Mouse (Mus musculus) kidney, postnatal 14 days (tissue): Measurements from ENCODE around the gene Thap2.

Source experiments
- DNase-seq: peaks from one replicate; pipeline ENCODE4 v3.0.0; 2022; ENCODE audit warnings: mixed read lengths

Gene Thap2

DNA sequence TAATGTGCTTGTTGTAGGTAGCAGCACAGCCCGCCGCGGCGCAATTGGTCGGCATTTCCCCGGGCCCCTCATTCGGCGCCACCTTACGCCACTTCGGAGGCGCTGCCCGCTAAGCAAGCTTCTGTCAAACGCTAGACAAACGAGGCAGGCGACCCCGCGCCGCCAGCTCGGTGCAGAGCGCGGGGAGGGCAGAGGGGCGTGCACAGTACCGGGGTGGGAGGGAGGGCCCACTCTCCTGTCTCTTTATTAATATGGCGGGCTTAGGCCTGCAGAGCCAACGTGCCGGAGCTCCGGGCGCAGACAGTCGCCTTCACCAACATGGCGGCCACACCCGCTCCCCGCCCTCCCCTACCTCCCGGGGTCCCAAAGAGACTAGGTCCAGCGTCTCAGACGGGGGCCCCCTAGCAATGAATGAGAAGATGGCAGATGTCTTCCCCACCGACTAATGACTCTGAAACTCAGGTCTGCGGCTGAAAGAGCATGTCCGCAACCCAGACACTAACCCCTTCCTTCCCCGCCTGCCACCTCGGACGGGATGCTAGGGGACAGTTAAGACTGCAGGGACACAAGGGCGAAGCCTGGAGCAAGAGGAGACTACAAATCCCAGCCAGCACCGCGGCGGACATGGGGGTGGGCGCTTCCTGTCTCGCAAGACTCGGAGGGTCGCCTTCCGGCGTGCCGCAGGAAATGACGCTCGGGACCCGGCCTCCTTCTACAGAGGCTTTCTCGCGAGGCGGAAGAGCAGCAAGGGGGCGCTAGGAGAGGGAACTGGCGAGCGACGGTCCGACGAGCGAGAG is at the start of gene Thap2, which contains the start of gene Zfc3h1:
Thap2 (minus strand) TSS at position 223 of the 797 bp plus-strand sequence.
Zfc3h1 (plus strand) TSS at position 739 of the 797 bp plus-strand sequence.
- DNase-seq = peak; percentile 99

DNA sequence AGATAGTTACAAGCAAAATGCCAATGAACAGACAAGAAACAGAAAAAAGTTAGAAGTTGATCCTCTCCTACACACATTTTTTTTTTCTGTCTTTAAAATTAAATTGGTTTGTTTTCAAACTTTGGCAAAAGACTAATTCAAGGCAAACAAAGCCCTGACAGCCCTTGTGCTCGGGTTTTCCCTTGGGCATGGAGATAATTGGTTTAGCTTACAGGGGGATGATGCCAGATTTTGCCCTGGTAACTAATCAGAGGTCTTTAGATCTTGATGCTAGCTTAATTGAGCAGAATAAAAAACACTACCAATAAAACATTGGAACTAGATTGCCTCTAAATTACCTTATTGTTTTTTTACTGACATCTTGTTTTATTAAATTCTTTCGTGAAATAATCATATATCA is 41.1 kb upstream of the Thap2 start:
- DNase-seq = no peak

- no peak for DNase-seq
These were observed 37.7 kb upstream of the Thap2 start for GRCm38 (mm10) chr10:115421976-115422375.

DNA sequence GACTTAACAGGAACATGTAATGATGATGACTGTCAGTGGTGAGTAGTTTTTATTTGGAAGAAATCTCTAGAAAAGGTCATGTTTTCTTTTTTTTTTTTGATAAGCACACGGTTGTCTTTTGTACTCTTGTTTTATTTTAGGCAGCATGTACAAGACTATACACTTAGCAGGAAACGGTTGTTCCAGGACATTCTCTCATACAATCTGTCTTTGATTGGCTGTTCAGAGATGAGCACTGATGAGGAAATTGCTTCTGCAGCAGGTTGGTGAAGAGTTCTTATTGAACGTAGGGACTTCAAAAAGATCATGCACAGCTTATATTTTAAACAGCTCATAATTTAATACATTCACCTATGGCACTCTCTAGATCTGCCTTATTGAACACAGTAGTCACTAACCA is 29.8 kb upstream of the Thap2 start:
- no peak for DNase-seq

- no peak for DNase-seq
These were observed 29.3 kb upstream of the Thap2 start for GRCm38 (mm10) chr10:115413496-115413895.

DNA sequence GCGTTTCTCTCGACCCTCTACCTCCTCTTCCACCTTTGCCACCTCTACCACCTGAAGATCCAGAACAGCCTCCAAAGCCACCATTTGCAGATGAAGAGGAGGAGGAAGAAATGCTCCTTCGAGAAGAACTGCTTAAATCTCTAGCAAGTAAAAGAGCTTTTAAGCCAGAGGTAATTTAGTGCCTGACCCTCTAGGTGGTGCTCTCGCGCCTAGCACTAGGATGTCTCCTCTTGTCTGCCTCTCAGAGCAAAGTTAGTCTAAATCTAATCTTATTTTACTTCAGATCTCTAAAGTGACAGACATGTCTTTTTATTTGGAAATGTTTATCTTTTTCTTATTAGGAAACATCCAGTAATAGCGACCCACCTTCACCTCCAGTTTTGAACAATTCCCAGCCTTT is 22.1 kb upstream of the Thap2 start:
- peak; percentile 59 for DNase-seq

GRCm38 (mm10) chr10:115391896-115392295 is 7.7 kb upstream of the Thap2 start:
- DNase-seq = no peak

- DNase-seq = no peak
These were observed 6.8 kb upstream of the Thap2 start for GRCm38 (mm10) chr10:115391076-115391475.

DNA sequence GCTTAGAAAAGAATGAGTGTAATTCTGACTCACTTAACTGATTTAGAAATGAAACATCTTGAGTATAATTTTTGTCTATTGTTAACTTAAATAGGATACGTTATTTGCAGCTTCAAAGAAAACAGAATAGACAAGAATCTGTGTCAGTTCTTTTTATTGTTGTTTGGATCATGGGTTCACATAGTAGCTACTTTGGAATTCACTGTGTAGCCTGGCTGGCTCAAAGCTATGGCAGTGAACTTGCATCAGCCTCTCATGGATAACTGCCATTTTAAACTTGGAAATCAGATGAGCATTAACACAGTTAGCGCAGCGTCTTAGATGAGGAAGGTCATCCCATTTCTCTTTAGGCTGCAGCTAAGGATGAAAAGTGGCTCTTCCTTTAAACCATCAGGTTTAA is 3.6 kb upstream of the Thap2 start:
- DNase-seq = no peak

DNA sequence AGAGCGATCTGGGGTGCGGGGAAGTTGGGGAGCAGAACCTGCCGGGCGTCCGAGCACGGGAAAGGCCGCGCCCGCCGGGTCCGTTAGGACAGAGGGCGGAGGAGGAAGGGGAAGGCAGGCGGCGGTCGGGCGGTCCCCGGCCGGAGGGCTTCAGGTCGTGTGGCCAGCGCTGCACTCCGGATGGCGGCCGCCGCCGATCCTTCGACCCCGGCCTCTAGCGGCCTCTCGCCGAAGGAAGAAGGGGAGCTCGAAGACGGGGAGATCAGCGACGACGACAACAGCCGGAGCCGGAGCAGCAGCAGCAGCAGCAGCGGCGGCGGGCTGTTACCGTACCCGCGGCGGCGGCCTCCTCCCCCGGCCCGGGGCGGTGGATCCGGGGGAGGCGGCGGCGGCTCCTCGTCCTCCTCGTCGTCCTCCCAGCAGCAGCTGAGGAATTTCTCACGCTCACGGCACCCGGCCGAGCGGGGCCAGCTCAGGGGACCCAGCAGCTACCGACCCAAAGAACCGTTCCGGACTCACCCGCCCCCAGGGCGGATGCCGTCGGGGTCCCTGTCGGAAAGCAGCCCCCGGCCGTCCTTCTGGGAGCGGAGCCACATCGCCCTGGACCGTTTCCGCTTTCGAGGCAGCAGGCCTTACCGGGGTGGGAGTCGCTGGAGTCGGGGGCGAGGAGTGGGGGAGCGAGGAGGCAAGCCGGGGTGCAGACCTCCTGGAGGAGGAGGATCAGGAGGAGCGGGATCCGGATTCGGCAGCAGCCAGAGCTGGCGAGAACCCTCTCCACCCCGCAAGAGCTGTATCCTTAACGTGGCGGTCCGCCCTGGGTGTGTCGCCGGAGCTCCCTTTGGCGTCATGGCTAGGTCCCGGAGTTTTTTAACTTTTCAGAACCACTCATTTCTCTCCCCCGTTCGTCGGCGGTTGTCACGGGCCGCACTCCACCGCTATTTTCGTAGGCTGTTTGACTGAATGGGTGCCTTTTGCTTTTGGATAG is 1.1 kb upstream of the Thap2 start:
- peak; percentile 69 for DNase-seq

DNA sequence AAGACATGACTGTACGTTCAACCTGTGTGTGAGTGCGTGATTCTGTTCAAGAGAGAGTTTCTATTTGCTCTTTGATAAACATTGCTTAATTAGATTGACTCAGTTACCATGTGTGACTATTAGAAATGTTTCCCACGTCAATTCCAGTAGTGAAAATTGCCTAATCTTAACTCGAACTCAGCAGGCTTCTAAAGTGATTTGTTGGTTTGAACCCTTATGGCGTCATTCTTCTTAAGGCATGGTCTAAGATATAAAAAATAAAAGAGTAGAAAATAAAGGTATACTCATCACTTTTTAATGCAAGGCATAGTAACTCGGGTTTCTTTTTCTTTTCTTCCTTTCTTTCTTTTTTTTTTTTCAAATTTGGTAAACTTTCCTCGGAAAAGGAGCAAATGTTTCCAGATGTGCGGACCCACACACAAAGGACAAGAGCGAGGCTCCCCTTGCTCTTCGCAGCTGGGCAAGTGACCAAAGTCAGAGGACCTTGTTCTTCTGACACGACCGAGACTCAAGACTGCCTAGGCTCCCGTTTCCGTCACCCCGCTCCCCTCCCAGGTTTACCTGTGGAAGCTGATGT is 511 bp downstream of the Thap2 start:
- DNase-seq = no peak

DNA sequence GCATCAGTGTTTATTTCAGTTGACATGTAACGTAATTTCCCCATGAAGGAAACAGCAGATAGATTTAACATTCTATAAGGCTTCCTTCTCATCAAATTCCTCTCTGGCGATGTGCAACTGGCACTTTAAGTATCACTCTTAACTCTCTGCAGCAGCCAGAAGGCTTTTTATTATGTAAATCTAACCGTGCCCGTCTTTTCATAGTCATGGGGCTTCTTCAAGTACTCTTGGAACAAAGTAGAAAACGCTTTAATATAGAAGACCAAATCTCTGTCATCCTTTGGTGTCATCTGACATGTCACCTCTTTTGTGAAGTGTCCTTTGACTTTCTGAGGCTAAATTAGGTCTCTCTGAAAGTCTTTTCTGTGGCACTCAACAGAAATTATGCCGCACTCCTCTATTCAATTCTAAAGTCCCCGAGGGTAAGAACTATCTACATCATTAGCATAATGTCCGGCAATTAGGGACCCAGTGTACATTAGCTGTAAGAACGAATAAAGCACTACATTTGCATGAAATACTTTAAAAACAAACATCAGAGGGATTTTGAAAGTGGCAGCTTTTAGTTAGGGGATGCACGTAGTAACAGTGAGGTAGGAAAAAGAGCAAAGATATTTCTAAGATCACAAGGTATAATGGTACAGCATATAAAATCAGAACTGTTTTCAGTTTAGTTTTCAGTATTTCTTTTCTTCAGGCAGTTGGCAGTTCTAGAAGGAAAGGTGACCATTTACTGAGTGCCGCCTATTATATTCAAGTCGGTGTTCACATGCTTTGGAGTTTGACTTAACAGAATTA is 1.2 kb downstream of the Thap2 start:
- DNase-seq = no peak

DNA sequence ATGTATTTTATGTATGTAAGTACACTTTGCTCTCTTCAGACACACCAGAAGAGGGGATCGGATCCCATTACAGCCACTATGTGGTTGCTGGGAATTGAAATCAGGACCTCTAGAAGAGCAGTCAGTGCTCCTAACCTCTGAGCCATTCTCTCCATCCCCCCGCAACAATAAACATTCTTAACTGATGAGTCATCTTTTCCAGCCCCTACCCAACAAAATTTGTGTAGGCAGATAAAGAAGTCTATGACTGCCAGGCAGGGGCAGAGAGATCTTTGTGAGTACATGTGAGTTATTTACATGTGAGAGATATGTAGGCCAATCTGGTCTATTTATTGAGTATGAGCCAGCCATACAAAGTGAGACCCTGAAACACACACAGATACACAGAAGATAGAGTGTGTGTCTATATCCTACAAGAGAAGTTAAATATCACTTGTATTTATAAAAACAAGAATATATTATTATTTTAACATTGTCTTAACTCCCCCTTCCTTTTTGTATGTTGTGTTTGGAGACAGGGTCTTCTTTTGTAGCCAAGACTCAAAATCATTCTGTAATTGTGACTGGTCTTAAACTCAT is 2.6 kb downstream of the Thap2 start:
- no peak for DNase-seq

- DNase-seq = no peak
These were observed 21.1 kb downstream of the Thap2 start for GRCm38 (mm10) chr10:115363151-115363550.

- DNase-seq = no peak
These were observed 21.6 kb downstream of the Thap2 start for GRCm38 (mm10) chr10:115362623-115362964.

DNA sequence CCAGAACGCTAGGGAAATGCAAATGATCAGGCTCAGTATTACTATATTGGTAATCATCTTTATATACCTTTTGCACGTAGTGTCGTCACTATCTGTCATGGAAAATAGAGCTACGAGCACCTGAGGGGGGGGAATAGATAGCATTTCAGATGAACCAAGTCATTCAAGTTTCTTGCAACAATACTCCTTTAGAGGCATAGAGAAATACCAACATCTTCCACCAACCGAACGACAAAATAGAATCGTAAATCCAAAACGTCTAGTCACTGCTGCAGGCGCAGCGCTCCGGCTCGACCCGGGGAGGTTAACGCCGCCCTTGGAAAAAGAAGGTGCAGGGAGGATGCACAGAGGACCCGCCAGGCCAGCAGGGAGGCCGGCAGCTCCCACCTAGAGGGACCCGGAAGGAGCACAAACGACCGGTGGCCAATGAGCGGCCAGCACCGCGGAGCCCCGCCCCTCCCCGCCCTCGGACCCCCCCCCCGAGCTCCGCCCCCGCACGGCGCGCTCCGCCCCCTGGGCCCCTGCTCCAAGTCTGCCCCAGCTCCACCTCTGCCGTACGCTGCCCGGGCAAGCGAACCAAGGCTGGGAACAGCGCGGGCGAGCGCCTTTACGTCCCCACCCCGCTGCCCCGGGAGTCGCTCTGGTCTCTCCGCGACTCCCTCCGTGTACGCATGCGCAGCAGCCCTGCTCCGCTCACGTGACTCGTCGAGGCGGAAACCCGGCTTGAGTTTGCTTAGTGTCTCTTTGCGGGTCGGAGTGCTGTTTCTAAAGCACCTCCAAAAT is 22.2 kb downstream of the Thap2 start, which contains the start of gene Tmem19:
Tmem19 (minus strand) TSS at position 662 of the 783 bp plus-strand sequence.
- peak; percentile 98 for DNase-seq

GRCm38 (mm10) chr10:115359066-115359465 is 25.2 kb downstream of the Thap2 start:
- peak; percentile 69 for DNase-seq

DNA sequence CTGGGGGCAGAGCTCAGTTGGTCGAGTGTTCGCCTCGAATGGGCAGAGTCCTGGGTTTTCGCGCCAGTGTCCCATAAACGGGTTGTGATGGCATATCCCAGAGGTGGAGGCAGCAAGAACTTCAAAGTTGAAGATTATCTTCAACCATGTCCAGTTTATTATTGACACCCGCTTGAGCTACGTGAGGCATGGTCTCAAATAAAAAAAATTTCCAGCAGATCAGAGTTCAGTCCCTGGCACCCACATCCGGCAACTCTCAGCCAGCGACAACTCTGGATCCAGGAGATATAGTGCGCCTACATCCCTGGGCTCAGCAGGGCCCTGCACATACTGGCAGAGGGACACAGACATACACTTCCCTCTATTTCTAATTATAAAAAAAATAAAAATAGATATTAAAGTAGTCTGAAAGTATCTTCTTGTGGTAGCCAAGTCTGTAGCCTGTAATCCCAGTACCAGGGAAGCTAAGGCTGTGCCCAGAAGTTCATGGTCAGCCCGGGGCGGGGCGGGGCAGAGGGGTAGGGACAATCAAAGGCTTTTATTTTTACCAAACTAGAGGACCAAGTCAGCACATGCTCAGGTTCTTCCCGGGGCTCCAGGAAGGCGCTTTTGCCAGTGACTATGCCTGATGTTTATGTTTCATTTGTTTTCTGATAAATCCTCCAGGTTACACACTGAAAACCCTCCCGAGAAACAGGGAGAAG is 25.9 kb downstream of the Thap2 start:
- DNase-seq = no peak

GRCm38 (mm10) chr10:115356106-115356505 is 28.1 kb downstream of the Thap2 start:
- no peak for DNase-seq

DNA sequence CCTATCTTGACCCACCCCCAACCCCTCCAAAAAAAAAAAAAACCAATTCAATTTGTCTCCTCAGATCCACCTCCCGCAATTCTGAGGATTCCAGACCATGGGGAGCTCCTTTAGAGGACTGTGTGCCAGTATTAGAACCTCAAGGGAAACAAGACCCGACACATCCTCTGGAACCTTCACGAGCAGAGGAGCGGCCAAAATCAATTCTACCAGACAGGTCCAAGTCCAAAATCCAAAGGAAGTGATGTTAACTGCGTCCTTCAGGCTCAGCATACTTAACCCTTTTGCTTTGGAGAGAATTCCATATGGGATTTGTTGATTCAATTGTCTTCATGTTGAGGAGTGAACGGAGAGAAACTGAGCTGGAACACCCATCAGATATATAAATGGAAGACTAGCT is 29.2 kb downstream of the Thap2 start:
- no peak for DNase-seq

GRCm38 (mm10) chr10:115354553-115354952 is 29.7 kb downstream of the Thap2 start:
- no peak for DNase-seq
